Comparison of ENCODE assay signal across 7 mouse cellular contexts in genomic region chr9:113932501-113932900, GRCm38 (mm10). TPM values are rescaled to one million over a fixed set of nuclear protein-coding genes. Genes with fewer than 3 reads are reported as not detected.
DNase-seq lines count a peak whose midpoint lies in the region; ATAC-seq and TF ChIP-seq lines count a peak whose summit lies in the region.

No protein-coding gene starts in this region.

- no peak for DNase-seq in thymus, adult 2 months
- DNase-seq in thymus, postnatal 36 days = no peak
- peak; percentile 64 for DNase-seq in intestine, embryonic 14.5 days (ENCODE audit: low spot score)
- peak; percentile 14 for DNase-seq in mesoderm, embryonic 11.5 days (ENCODE audit: low read depth, low spot score)
- no peak for DNase-seq in right cerebral cortex, adult 18-20 months
- no peak for DNase-seq in urinary bladder, postnatal 4 days (ENCODE audit: low spot score in 2 of 2)

- TF ChIP-seq POLR2A in thymus, adult 2 months (IDR thresholded peaks at IDR 0.05; ENCODE audit: control insufficient read depth, extremely low read depth, insufficient read depth, low read length, poor library complexity) = no peak
- TF ChIP-seq POLR2A in embryonic fibroblast, embryonic 13.5 days (IDR thresholded peaks at IDR 0.05; ENCODE audit: low read depth, low read length) = no peak

- no peaks in the 10 kb centered on the region for H3K9me3 ChIP-seq in intestine, embryonic 14.5 days (ENCODE audit: control insufficient read depth, low read length)

- peak overlapping the region; percentile 81 for H3K4me2 ChIP-seq in intestine, embryonic 14.5 days (ENCODE audit: low read length)

- H3K36me3 ChIP-seq in thymus, adult 2 months (ENCODE audit: control insufficient read depth, insufficient read depth, low read length) = no peaks in the 10 kb centered on the region
- H3K36me3 ChIP-seq in intestine, embryonic 14.5 days (ENCODE audit: control insufficient read depth, insufficient read depth, low read length) = no peaks in the 10 kb centered on the region

- no peaks in the 10 kb centered on the region for H3K27me3 ChIP-seq in thymus, adult 2 months (ENCODE audit: control insufficient read depth, insufficient read depth, low read length)
- H3K27me3 ChIP-seq in intestine, embryonic 14.5 days (replicated peaks; ENCODE audit: control insufficient read depth, insufficient read depth, low read length) = no peaks in the 10 kb centered on the region

- H3K27ac ChIP-seq in thymus, adult 2 months (ENCODE audit: control insufficient read depth, insufficient read depth, low read length) = no peak overlapping the region; the same call in 1 of the 2 replicates
- H3K27ac ChIP-seq in embryonic fibroblast, embryonic 13.5 days (ENCODE audit: insufficient read depth, low read length) = no peak overlapping the region
- peak overlapping the region; percentile 88; the same call in 1 of the 2 replicates for H3K27ac ChIP-seq in intestine, embryonic 14.5 days (ENCODE audit: low read depth)

- 59% methylated on average over 11 of the region's 11 CpGs for WGBS in thymus, adult 2 months
- WGBS in intestine, embryonic 14.5 days = 23% methylated on average over 11 of the region's 11 CpGs

- no peak for TF ChIP-seq CTCF in thymus, adult 2 months (IDR thresholded peaks at IDR 0.05; ENCODE audit: borderline replicate concordance, control insufficient read depth, extremely low read depth, insufficient read depth, low read length, poor library complexity)
- TF ChIP-seq CTCF in embryonic fibroblast, embryonic 13.5 days (IDR thresholded peaks at IDR 0.05; ENCODE audit: borderline replicate concordance, insufficient read depth, low read length) = no peak

- peaks cover 13% of the 10 kb centered on the region for H3K4me1 ChIP-seq in thymus, adult 2 months (replicated peaks; ENCODE audit: control insufficient read depth, insufficient read depth, low read length)
- H3K4me1 ChIP-seq in embryonic fibroblast, embryonic 13.5 days (ENCODE audit: control insufficient read depth, insufficient read depth, low read length) = peaks cover 9% of the 10 kb centered on the region
- H3K4me1 ChIP-seq in intestine, embryonic 14.5 days (replicated peaks; ENCODE audit: control insufficient read depth, insufficient read depth, low read length) = peaks cover 9% of the 10 kb centered on the region; the same call in 1 of the 2 replicates

- ATAC-seq in intestine, embryonic 14.5 days (replicated peaks; ENCODE audit: low FRiP score, low TSS enrichment, low read depth) = no peak

- H3K9ac ChIP-seq in intestine, embryonic 14.5 days (ENCODE audit: low read length) = peak overlapping the region; percentile 97

- 0 out of 2 replicates have a peak overlapping the region, but pooled peaks have one; percentile 14 for H3K4me3 ChIP-seq in thymus, adult 2 months (ENCODE audit: control insufficient read depth, insufficient read depth, low read length)
- H3K4me3 ChIP-seq in embryonic fibroblast, embryonic 13.5 days (ENCODE audit: insufficient read depth, low read length) = peak overlapping the region; percentile 89
- H3K4me3 ChIP-seq in intestine, embryonic 14.5 days (ENCODE audit: low read depth, low read length) = peak overlapping the region; percentile 96

RNA-seq across cellular contexts. Expression of gene Ubp1, which starts 1.8 kb away (rescaled TPM):
- 101 TPM in 2 replicates for polyA plus RNA-seq in thymus, adult 2 months (2012; rRNA removed)
- polyA plus RNA-seq in embryonic fibroblast, embryonic 13.5 days (2011; ENCODE audit: insufficient read length, low read depth, missing spikeins) = 77.1 and 96.4 TPM in 2 replicates
- 42.1 and 44.6 TPM in 2 replicates for polyA plus RNA-seq in intestine, embryonic 14.5 days (2014; fragmentation: Nextera tagmentation; extraction: Ambion mirVana)

Comparison
In these comparisons a context has a peak if more than half of its experiments do, and no peak if none do; other contexts are left out.
1. DNase-seq: peak in intestine, embryonic 14.5 days (single experiment) and mesoderm, embryonic 11.5 days (single experiment); none in thymus, adult 2 months (single experiment), thymus, postnatal 36 days (0 of 2), right cerebral cortex, adult 18-20 months (single experiment) and urinary bladder, postnatal 4 days (0 of 2).
2. H3K4me3 ChIP-seq: peak in every context shown above with its lines; median percentile 96 in intestine, embryonic 14.5 days; 89 in embryonic fibroblast, embryonic 13.5 days; 14 in thymus, adult 2 months.